Mouse (Mus musculus): Measurements from ENCODE around the gene Zfp385a. TPM values are rescaled to one million over a fixed set of nuclear protein-coding genes. Genes with fewer than 3 reads are reported as not detected.
"Not testable (repeated sequence)": the region's sequence is repeated elsewhere in the genome, so short reads cannot be mapped to it uniquely, and the experiment has no call there.

Gene Zfp385a
- polyA plus RNA-seq, 1 experiment from 2014 or later: 24.8 TPM

DNA sequence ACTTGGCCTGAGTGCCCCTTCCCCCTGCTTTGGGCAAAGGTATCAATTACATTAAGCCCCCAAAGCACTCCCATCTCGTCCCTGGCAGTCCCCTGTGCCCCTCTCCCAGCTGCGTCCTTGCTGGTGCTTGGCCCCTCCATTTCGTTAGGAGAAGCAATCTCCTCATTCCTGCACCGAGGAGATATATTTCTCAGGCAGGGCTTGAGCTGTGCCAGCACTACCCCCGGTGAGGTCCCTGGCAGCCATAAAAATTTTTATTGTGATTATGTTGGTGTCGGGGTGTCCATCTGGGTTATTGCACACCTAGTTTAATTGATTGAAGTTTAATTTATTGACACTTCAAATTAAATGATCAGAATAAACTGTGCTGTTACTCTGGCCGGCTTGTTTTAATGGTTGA, 61.9 kb downstream of the Zfp385a start:
- no peak overlapping the region for H3K4me2 ChIP-seq
- 71% methylated on average over 7 of the region's 7 CpGs for WGBS
- H3K4me1 ChIP-seq (replicated peaks; ENCODE audit: control insufficient read depth, insufficient read depth, low read length): peaks cover 45% of the 10 kb centered on the region
- no peaks in the 10 kb centered on the region for H3K27me3 ChIP-seq (replicated peaks; ENCODE audit: control insufficient read depth, insufficient read depth, low read length)
- no peaks in the 10 kb centered on the region for H3K36me3 ChIP-seq (ENCODE audit: control insufficient read depth, insufficient read depth, low read length)
- no peak for ATAC-seq (replicated peaks; ENCODE audit: low FRiP score)
- DNase-seq (ENCODE audit: low spot score): no peak
- 0 out of 2 replicates have a peak overlapping the region, but pooled peaks have one; percentile 20 for H3K9ac ChIP-seq (ENCODE audit: low read depth, low read length)
- H3K9me3 ChIP-seq (ENCODE audit: control insufficient read depth, low read length): no peaks in the 10 kb centered on the region
- peak overlapping the region; percentile 25; the same call in 1 of the 2 replicates for H3K27ac ChIP-seq (ENCODE audit: low read depth, low read length)
- no peak overlapping the region for H3K4me3 ChIP-seq (ENCODE audit: low read depth, low read length)

DNA sequence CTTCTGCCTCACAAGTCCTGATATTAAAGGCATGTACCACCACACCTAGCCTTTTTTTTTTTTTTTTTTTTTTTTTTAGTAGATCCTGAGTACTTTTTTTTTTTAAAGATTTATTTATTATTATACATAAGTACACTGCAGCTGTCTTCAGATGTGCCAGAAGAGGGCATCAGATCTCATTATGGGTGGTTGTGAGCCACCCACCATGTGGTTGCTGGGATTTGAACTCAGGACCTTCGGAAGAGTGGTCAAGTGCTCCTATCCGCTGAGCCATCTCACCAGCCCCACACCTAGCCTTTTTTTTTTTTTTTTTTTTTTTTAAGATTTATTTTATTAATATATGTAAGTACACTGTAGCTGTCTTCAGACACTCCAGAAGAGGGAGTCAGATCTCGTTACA, 64.0 kb downstream of the Zfp385a start:
- peaks cover 37% of the 10 kb centered on the region for H3K4me1 ChIP-seq (replicated peaks; ENCODE audit: control insufficient read depth, insufficient read depth, low read length)
- not testable (repeated sequence) for ATAC-seq (replicated peaks; ENCODE audit: low FRiP score); H3K4me2 ChIP-seq; H3K27ac ChIP-seq (ENCODE audit: low read depth, low read length); H3K9ac ChIP-seq (ENCODE audit: low read depth, low read length); DNase-seq (ENCODE audit: low spot score); H3K9me3 ChIP-seq (ENCODE audit: control insufficient read depth, low read length); H3K36me3 ChIP-seq (ENCODE audit: control insufficient read depth, insufficient read depth, low read length); H3K27me3 ChIP-seq (replicated peaks; ENCODE audit: control insufficient read depth, insufficient read depth, low read length); H3K4me3 ChIP-seq (ENCODE audit: low read depth, low read length)
- WGBS: 84% methylated on average over 3 of the region's 3 CpGs

DNA sequence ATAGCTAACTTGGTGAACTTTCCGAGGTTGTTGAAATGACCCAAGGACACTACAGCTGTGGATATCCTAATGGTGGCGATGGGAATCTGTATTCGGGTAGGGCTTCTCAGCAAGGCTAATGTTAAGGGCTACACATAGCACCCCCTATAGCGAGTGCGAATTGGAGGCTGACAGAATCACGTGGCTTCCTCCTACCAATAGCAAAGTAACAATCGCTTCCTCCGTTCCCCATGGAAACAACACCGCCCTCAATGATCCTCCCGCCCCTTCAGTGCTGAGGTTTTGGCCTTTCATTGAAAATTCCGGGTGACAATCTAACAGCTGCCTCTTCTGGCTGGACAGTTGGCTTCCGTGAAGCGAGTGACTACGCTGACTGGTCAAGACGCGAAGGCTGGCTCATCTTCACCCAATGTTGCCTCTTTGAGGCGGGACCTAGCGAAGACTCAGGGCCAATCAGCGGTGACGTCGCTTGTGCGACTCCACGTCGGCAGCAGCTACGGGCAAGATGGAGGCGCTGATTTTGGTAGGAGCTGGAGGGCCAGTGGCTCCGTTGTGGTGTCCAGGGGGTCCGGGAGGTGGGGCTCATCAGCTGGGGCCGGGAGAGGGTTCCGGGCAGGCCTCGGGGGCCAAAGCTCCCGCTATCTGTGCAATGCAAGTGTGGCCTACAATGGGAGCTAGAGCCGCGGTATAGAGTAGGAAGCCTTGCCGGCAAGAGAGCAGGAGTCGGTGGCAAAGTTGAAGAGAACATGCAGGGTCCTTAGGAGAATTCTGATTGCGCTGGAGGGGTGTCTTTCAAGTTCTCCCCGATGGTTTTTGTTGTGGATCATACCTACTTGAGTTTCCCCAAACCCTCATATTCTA, 67.2 kb downstream of the Zfp385a start, which contains the start of gene Copz1:
TSS of gene Copz1 (plus strand) at position 296 of the 861 bp plus-strand sequence.
- no peaks in the 10 kb centered on the region for H3K36me3 ChIP-seq (ENCODE audit: control insufficient read depth, insufficient read depth, low read length)
- WGBS: under 1% methylated on average over 38 of the region's 38 CpGs
- H3K4me3 ChIP-seq (ENCODE audit: low read depth, low read length): peak within 1 kb of the TSS; percentile 79
- ATAC-seq (replicated peaks; ENCODE audit: low FRiP score) (peak; percentile 98), DNase-seq (ENCODE audit: low spot score) (peak; percentile 84)
- no peaks in the 10 kb centered on the region for H3K27me3 ChIP-seq (replicated peaks; ENCODE audit: control insufficient read depth, insufficient read depth, low read length)
- H3K27ac ChIP-seq (ENCODE audit: low read depth, low read length): peak within 1 kb of the TSS; percentile 28; the same call in 1 of the 2 replicates
- H3K9me3 ChIP-seq (ENCODE audit: control insufficient read depth, low read length): no peaks in the 10 kb centered on the region
- H3K4me2 ChIP-seq: peak within 1 kb of the TSS; percentile 82
- peaks cover 21% of the 10 kb centered on the region for H3K4me1 ChIP-seq (replicated peaks; ENCODE audit: control insufficient read depth, insufficient read depth, low read length)
- peak within 1 kb of the TSS; percentile 81 for H3K9ac ChIP-seq (ENCODE audit: low read depth, low read length)

DNA sequence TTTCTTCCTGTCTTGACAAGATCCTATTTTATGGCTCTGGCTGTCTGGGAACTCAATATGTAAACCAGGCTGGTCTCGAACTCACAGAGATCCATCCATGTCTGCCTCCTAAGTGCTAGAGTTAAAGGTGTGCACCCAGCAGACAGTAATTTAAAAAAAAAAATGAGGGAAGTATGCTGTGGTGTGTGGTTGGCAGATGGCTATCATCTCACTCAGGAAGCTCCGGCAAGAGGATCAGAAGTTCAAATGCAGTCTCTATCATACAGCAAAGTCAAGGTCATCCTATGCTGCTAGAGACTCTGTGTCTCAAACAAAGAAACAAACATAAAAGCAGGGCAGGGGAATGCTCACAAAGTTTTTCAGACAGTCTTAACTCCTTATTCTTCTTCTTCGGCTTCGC, 71.0 kb downstream of the Zfp385a start:
- Histone ChIP-seq H3K4me2 (no peak overlapping the region), H3K4me1 (replicated peaks; ENCODE audit: control insufficient read depth, insufficient read depth, low read length) (peaks cover 10% of the 10 kb centered on the region), H3K4me3 (ENCODE audit: low read depth, low read length) (no peak overlapping the region), H3K36me3 (ENCODE audit: control insufficient read depth, insufficient read depth, low read length) (no peaks in the 10 kb centered on the region), H3K27me3 (replicated peaks; ENCODE audit: control insufficient read depth, insufficient read depth, low read length) (no peaks in the 10 kb centered on the region), H3K9ac (ENCODE audit: low read depth, low read length) (no peak overlapping the region), H3K27ac (ENCODE audit: low read depth, low read length) (no peak overlapping the region), H3K9me3 (ENCODE audit: control insufficient read depth, low read length) (no peaks in the 10 kb centered on the region)
- 59% methylated on average over 4 of the region's 4 CpGs for WGBS
- DNase-seq (ENCODE audit: low spot score) (no peak), ATAC-seq (replicated peaks; ENCODE audit: low FRiP score) (no peak)

DNA sequence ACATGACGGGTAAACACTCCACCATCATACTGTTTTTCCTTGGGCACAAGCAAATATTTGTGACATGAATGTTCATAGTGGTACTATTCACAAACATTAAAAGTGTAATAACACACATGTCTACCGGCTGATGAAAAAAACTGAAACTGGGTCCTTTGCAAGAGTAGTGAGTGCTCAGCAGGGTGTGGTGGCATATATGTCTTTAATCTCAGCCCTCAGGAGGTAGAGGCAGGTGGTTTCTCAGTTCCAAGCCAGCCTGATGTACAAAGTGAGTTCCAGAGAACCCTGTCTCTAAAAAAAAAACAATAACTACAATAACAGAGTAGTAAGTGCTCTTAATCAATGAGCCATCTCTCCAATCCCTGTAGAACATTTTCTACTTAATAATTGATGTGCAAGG, 75.1 kb downstream of the Zfp385a start:
- H3K27me3 ChIP-seq (replicated peaks; ENCODE audit: control insufficient read depth, insufficient read depth, low read length): no peaks in the 10 kb centered on the region
- H3K9ac ChIP-seq (ENCODE audit: low read depth, low read length): no peak overlapping the region
- ATAC-seq (replicated peaks; ENCODE audit: low FRiP score) (no peak), DNase-seq (ENCODE audit: low spot score) (no peak)
- no peak overlapping the region for H3K4me3 ChIP-seq (ENCODE audit: low read depth, low read length)
- no peak overlapping the region for H3K4me2 ChIP-seq
- H3K27ac ChIP-seq (ENCODE audit: low read depth, low read length): no peak overlapping the region
- H3K9me3 ChIP-seq (ENCODE audit: control insufficient read depth, low read length): no peaks in the 10 kb centered on the region
- H3K4me1 ChIP-seq (replicated peaks; ENCODE audit: control insufficient read depth, insufficient read depth, low read length): peaks cover 11% of the 10 kb centered on the region
- H3K36me3 ChIP-seq (ENCODE audit: control insufficient read depth, insufficient read depth, low read length): no peaks in the 10 kb centered on the region
- WGBS: 77% methylated on average over 2 of the region's 2 CpGs

MicroRNAs encoded within 50 kb of the gene (microRNA counts, 519-probe panel; counts per million panel counts)
- microRNA mmu-miR-148b: 5,593 counts per million, percentile 56 among the panel's probes with 10 or more counts

Small RNA genes lying within 50 kb of the gene (microRNA-seq; reads per million reads assigned to microRNA genes)
- 839 reads per million, percentile 70 among the genes with 10 or more reads in this experiment for gene Mir148b (ENCODE audit: borderline number of aligned reads)
- gene Mir6963 (ENCODE audit: borderline number of aligned reads): 1.1 reads per million

Other genes starting within 250 kb of the Zfp385a start
- gene Smug1, start 173.0 kb downstream of the Zfp385a start, polyA plus RNA-seq (2014; fragmentation: Nextera tagmentation; extraction: Ambion mirVana): 12.8 and 13.3 TPM in 2 replicates
- gene Cbx5, start 100.3 kb downstream of the Zfp385a start, polyA plus RNA-seq (2014; fragmentation: Nextera tagmentation; extraction: Ambion mirVana): 116 and 126 TPM in 2 replicates
- 917 and 938 TPM in 2 replicates for gene Hnrnpa1, start 99.7 kb downstream of the Zfp385a start, polyA plus RNA-seq (2014; fragmentation: Nextera tagmentation; extraction: Ambion mirVana)
- gene Nfe2, start 81.7 kb downstream of the Zfp385a start, polyA plus RNA-seq (2014; fragmentation: Nextera tagmentation; extraction: Ambion mirVana): 94.1 and 108 TPM in 2 replicates
- gene Copz1, start 67.4 kb downstream of the Zfp385a start, polyA plus RNA-seq (2014; fragmentation: Nextera tagmentation; extraction: Ambion mirVana): 298 and 328 TPM in 2 replicates
- gene Gpr84, start 29.5 kb downstream of the Zfp385a start, polyA plus RNA-seq (2014; fragmentation: Nextera tagmentation; extraction: Ambion mirVana): 0.49 and 0.78 TPM in 2 replicates
- 35.4 and 35.7 TPM in 2 replicates for gene Itga5, start 26.7 kb upstream of the Zfp385a start, polyA plus RNA-seq (2014; fragmentation: Nextera tagmentation; extraction: Ambion mirVana)
- gene Gtsf1, start 90.4 kb upstream of the Zfp385a start, polyA plus RNA-seq (2014; fragmentation: Nextera tagmentation; extraction: Ambion mirVana): 0.31 TPM in 1 of 2 replicates, not detected in the other
- gene Gtsf2, start 108.4 kb upstream of the Zfp385a start, polyA plus RNA-seq (2014; fragmentation: Nextera tagmentation; extraction: Ambion mirVana): not detected in 2 replicates
- 11.2 and 12.7 TPM in 2 replicates for gene Nckap1l, start 113.7 kb upstream of the Zfp385a start, polyA plus RNA-seq (2014; fragmentation: Nextera tagmentation; extraction: Ambion mirVana)
- 0.87 and 1.1 TPM in 2 replicates for gene Pde1b, start 162.9 kb upstream of the Zfp385a start, polyA plus RNA-seq (2014; fragmentation: Nextera tagmentation; extraction: Ambion mirVana)
- 2.1 and 2.6 TPM in 2 replicates for gene Ppp1r1a, start 197.9 kb upstream of the Zfp385a start, polyA plus RNA-seq (2014; fragmentation: Nextera tagmentation; extraction: Ambion mirVana)
- not detected in 2 replicates for gene Glycam1, start 225.0 kb upstream of the Zfp385a start, polyA plus RNA-seq (2014; fragmentation: Nextera tagmentation; extraction: Ambion mirVana)

Measured in liver, embryonic 11.5 days (tissue).